Mouse (Mus musculus) liver, postnatal 0 days (tissue): ENCODE results near the gene Lmx1a. TPM values are rescaled to one million over a fixed set of nuclear protein-coding genes. Genes with fewer than 3 reads are reported as not detected.
A peak's percentile ranks its signal among the peaks of the same experiment; 100 is the strongest.

Experiments
- ATAC-seq: fragments of 200-750 bp; cut with Nextera tagmentation; 2 replicates; pipeline ENCODE4 v1.8.0; 2017; ENCODE audit warnings: mild to moderate bottlenecking, moderate library complexity
- DNase-seq: peaks from one replicate; pipeline ENCODE4 v3.0.0-alpha.2; 2016
- H3K27ac ChIP-seq: fragments of 300-500 bp; sonication (generic); 2 replicates; pipeline ENCODE4 v1.5.1; 2014; ENCODE audit warnings: antibody characterized with exemption, moderate library complexity, mild to moderate bottlenecking, low read depth
- H3K27me3 ChIP-seq: fragments of 300-500 bp; sonication (generic); 2 replicates; pipeline ENCODE4 v1.6.1; 2014; ENCODE audit warnings: low read length, control low read depth, mixed read lengths; ENCODE audit not compliant: insufficient read depth
- H3K36me3 ChIP-seq: fragments of 300-500 bp; sonication (generic); replicated peaks from 2 replicates; pipeline ENCODE4 v1.6.1; 2014; ENCODE audit warnings: mild to moderate bottlenecking, control low read depth, low read length, moderate library complexity, mixed read lengths; ENCODE audit not compliant: insufficient read depth
- H3K4me1 ChIP-seq: fragments of 300-500 bp; sonication (generic); 2 replicates; pipeline ENCODE4 v1.6.1; 2014; ENCODE audit warnings: antibody characterized with exemption, mild to moderate bottlenecking, control low read depth; ENCODE audit not compliant: insufficient read depth
- H3K4me2 ChIP-seq: fragments of 300-500 bp; sonication (generic); 2 replicates; pipeline ENCODE4 v1.6.1; 2014; ENCODE audit warnings: low read depth, mild to moderate bottlenecking, low read length, moderate library complexity, mixed read lengths
- H3K4me3 ChIP-seq: fragments of 300-500 bp; sonication (generic); 2 replicates; pipeline ENCODE4 v1.5.1; 2014; ENCODE audit warnings: low read depth, low read length
- H3K9ac ChIP-seq: fragments of 300-500 bp; sonication (generic); replicated peaks from 2 replicates; pipeline ENCODE4 v1.6.1; 2014; ENCODE audit warnings: mild to moderate bottlenecking, moderate library complexity
- H3K9me3 ChIP-seq: fragments of 300-500 bp; sonication (generic); 2 replicates; pipeline ENCODE4 v1.6.1; 2016; ENCODE audit warnings: mild to moderate bottlenecking, control low read depth, low read length, mixed read lengths
- CTCF ChIP-seq: sonication (generic); IDR thresholded peaks from 2 replicates; pipeline ENCODE4 v1.5.1; 2016; ENCODE audit warnings: antibody characterized with exemption, low read depth
- EP300 ChIP-seq: IDR thresholded peaks from 2 replicates; pipeline ENCODE4 v1.6.1; 2016; ENCODE audit warnings: antibody characterized with exemption, low read depth, mild to moderate bottlenecking
- WGBS: fragments of 180-500 bp; shearing (Covaris S2); extraction: QIAGEN DNeasy Blood & Tissue Kit; methylation state at CpG from one replicate; pipeline ENCODE4 v1.1.7; 2014; ENCODE audit not compliant: insufficient replicate concordance; 5-methylcytosine and 5-hydroxymethylcytosine counted together
- polyA plus RNA-seq: library from polyadenylated mRNA; unstranded; fragments of >200 nt; fragmentation: Nextera tagmentation; extraction: Ambion mirVana; gene quantifications from 2 replicates; pipeline ENCODE4 v1.2.1, GENCODE M21; 2015

Lmx1a gene
- polyA plus RNA-seq, 1 experiment from 2014 or later: not detected

DNA sequence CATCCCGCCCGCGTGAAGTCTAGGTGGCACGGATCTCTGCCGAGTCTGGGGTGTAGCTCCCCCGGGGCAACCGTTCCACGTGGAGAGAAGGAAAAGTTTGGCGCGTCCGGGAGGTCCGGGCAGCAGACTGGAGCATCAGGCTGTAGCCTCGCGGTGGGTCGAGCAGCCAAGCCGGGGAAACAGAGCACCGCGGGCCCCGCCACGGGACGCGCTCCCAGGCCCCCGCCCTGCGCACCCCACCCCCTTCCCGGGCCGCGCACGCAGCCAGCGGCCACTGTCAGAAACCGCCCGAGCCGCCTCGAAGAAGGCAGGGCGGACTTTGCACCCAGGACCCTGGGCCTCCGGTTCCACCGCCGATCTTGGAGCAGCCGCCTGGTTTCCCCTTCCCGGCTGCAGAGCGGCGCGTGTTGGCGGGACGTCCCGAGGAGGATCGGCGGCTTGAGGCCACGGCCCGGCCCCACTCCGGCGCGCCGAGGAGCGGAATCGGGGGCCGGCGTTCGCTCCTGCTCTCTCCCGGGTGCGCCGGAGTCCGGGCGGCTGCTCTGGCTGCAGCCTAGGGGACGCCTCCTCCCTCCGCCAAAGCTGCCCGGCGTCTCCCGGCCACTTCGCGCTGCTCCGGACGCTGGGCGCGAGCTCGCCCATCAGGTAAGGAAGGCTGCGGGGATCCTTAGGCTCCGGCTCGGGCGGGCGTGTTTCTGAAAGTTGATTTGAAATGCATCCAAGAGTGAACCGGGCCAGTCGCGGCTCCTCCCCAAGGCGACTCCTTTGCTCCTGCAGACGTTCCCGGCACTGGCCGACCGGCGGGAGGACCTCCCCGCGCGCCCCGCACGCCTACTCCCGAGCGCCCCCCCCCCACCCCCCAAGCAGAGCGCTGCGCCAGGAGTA is 448 bp upstream of the Lmx1a start:
- DNase-seq (no peak), ATAC-seq (no peak)
- Histone ChIP-seq H3K36me3 (no peaks in the 10 kb centered on the region), H3K9me3 (no peaks in the 10 kb centered on the region), H3K27ac (no peak overlapping the region), H3K4me2 (peak overlapping the region; percentile 64), H3K4me3 (peak overlapping the region; percentile 37), H3K4me1 (no peaks in the 10 kb centered on the region), H3K9ac (no peak overlapping the region), H3K27me3 (peaks cover 76% of the 10 kb centered on the region)
- WGBS: under 1% methylated on average over 83 of the region's 98 CpGs
- TF ChIP-seq EP300 (no peak), CTCF (no peak)

GRCm38 (mm10) chr1:167689262-167690137 is 463 bp downstream of the Lmx1a start:
- Histone ChIP-seq H3K4me2 (peak overlapping the region; percentile 64; the same call in 1 of the 2 replicates), H3K36me3 (no peaks in the 10 kb centered on the region), H3K9ac (no peak overlapping the region), H3K4me1 (no peaks in the 10 kb centered on the region), H3K27me3 (peaks cover 84% of the 10 kb centered on the region), H3K27ac (no peak overlapping the region), H3K4me3 (peak overlapping the region; percentile 37), H3K9me3 (no peaks in the 10 kb centered on the region)
- TF ChIP-seq EP300 (no peak), CTCF (no peak)
- ATAC-seq (no peak), DNase-seq (no peak)
- WGBS: 4% methylated on average over 36 of the region's 36 CpGs

DNA sequence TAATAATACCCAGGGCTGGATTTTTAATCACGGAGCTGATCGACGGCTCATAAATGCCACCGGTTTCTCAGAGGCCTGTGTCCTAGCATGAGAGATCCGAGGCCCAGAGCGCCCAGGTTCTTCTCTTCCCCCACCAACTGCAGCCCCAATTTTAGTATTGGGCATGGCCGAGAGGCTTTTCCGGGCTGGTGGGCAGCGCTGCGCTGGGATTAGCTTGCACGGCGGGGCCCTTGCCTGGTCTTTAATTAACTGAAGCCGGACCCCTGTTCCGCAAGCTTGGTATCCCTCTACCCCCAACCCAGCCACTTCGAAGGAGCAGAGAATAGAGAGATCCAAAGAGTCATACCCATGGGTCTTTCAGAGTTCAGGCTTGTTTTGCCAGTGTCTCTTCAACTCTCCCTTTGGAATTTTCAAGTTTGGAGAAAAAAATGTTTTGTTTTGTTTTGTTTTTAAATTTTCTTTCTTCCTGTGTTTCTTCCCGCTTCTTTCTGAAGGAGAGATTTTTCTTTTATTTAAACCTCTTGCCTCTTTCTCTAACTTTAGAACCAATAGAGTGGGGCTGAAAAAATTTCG is 1.2 kb downstream of the Lmx1a start:
- 7% methylated on average over 17 of the region's 17 CpGs for WGBS
- Histone ChIP-seq H3K4me2 (no peak overlapping the region), H3K9me3 (no peaks in the 10 kb centered on the region), H3K9ac (no peak overlapping the region), H3K4me1 (no peaks in the 10 kb centered on the region), H3K27ac (no peak overlapping the region), H3K36me3 (no peaks in the 10 kb centered on the region), H3K27me3 (peaks cover 92% of the 10 kb centered on the region), H3K4me3 (no peak overlapping the region)
- no peak for TF ChIP-seq EP300
- no peak for TF ChIP-seq CTCF
- DNase-seq (no peak), ATAC-seq (no peak)

DNA sequence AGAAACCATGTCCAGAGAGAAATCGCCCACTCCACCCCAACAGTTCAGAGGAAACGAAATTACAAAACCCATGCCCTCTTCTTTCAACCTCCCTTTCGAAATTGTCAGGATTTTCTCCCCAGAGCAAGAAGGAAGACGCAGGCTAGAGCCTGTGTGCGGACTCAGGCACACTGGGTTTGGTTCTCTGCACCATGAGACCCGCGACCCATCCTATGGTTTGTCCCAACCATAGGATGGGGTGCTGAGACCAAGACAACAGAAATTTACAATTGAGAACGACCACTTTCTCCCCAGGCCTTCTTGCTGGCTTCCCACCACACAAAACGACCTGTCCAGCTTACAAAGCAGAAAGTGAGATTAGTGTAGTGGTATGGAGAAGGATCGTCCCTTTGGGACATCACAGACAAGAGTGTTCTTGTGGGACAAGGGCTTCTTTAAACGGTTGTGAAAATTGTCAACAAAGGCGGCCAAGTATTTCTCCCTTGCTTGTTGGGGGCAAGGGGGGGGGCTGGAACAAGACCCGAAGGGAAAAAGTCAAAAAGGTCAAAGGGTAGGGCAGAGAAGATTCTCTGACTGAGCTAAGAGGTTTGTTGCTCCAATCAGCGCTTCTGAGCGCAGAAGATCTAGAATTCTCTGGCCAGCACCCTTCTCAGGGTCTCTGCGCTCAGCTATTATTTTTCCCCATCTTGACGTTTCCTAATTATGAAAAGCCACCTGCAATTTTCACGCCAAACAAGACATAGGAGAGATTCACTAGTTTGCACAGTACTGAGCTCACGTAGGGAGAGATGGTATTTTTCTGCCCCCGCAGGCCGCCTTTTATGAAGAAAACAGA is 1.9 kb downstream of the Lmx1a start:
- no peaks in the 10 kb centered on the region for H3K9me3 ChIP-seq
- H3K27ac ChIP-seq: no peak overlapping the region
- DNase-seq: no peak
- H3K4me1 ChIP-seq: no peaks in the 10 kb centered on the region
- TF ChIP-seq EP300 (no peak), CTCF (no peak)
- no peak overlapping the region for H3K4me3 ChIP-seq
- H3K36me3 ChIP-seq: no peaks in the 10 kb centered on the region
- ATAC-seq: no peak
- 5% methylated on average over 21 of the region's 21 CpGs for WGBS
- no peak overlapping the region for H3K4me2 ChIP-seq
- H3K9ac ChIP-seq: no peak overlapping the region
- H3K27me3 ChIP-seq: peaks cover 90% of the 10 kb centered on the region

- Histone ChIP-seq H3K9ac (no peak overlapping the region), H3K27ac (no peak overlapping the region), H3K27me3 (peaks cover 84% of the 10 kb centered on the region), H3K4me2 (peak overlapping the region; percentile 40), H3K4me3 (peak overlapping the region; percentile 10; the same call in 1 of the 2 replicates), H3K4me1 (no peaks in the 10 kb centered on the region), H3K9me3 (no peaks in the 10 kb centered on the region), H3K36me3 (no peaks in the 10 kb centered on the region)
- WGBS: 1% methylated on average over 44 of the region's 44 CpGs
- no peak for TF ChIP-seq EP300
- no peak for TF ChIP-seq CTCF
- DNase-seq (no peak), ATAC-seq (no peak)
Measured at GRCm38 (mm10) chr1:167691911-167692682, 3.1 kb downstream of the Lmx1a start.
